Mouse (Mus musculus): ENCODE measurements around the gene Ppt2.

DNA sequence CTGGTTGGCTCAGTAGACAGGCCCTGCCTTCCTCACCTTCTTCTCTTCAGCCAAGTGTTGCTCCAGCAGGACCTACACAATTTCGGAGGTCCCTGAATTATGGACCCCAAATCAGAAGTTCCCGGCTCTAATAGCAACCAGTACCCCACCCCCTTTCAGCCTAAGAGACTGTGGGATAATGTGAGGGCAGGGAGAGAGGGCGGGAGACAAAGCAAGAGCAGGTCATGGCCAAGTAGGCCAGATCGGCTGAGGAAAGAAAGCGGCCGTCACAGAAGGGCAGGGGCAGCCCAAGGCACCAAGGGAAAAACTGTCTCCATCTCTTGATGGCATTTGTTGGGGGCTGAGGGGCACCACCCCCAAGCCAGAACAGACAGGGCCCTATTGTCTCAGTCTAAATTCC is 12.4 kb downstream of the Ppt2 start, which contains the start of gene Egfl8:
- TF ChIP-seq CTCF (conservative IDR thresholded peaks at IDR 0.05; ENCODE audit: insufficient read depth, insufficient read length, low read depth, low read length) (no peak), POLR2A (IDR thresholded peaks at IDR 0.05; ENCODE audit: low read depth, low read length) (no peak)
